Mouse (Mus musculus) heart, postnatal 0 days (tissue): Measurements from ENCODE around the gene Tdpoz4.
"Not testable (repeated sequence)": the region's sequence is repeated elsewhere in the genome, so short reads cannot be mapped to it uniquely, and the experiment has no call there.

Experiments
- CTCF ChIP-seq: IDR thresholded peaks from 2 replicates; pipeline ENCODE4 v1.5.1; 2016; ENCODE audit warnings: antibody characterized with exemption, control low read depth, low read depth
- EP300 ChIP-seq: IDR thresholded peaks from 2 replicates; pipeline ENCODE4 v1.6.1; 2016; ENCODE audit warnings: antibody characterized with exemption, low read depth

DNA sequence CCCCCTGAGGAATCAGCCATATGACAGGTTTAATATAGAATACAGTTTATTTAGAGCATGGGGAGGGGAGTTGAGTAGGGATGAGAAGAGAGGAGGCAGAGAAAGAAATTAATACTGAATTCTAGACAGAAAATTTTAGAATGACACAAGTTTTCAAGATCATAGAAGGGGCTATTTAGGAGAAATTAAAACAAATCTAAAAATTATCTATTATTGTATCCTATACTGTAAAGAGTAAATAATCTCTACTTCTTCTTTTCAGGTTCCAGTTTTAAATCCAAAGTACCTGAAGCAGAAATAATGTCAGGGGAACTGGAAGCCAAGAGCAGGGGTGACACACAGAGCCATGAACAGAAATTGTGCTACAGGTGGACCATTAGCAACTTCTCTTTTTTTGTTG is at the start of gene Tdpoz4:
- TF ChIP-seq CTCF, EP300: not testable (repeated sequence)
